Mouse (Mus musculus): ENCODE measurements around the gene Slc38a3. TPM values are rescaled to one million over a fixed set of nuclear protein-coding genes. Genes with fewer than 3 reads are reported as not detected.

Gene Slc38a3
- polyA plus RNA-seq, 1 experiment, result not detected

DNA sequence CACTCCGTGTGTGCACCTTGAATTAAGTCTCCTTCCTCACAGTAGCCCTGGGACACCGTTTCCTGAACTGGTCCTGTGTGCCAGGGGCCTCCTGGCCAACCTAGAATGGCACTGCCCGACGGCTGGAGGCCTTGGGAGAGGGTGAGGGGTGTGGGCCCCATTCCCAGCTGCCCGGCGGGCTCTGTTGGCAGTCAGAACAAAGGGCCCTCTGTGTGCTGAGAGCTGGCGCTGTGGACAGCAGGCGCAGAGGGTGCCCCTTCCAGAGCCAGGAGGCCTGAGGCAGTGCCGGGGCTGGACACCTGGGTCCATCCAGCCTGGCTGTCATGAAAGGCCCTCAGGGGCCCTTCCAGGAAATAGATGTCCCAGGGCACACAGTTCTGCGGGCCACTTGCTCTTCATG is 9.8 kb downstream of the Slc38a3 start:
- no peak for TF ChIP-seq GATA1 (IDR thresholded peaks at IDR 0.05; ENCODE audit: low read length)

- TF ChIP-seq GATA1 (IDR thresholded peaks at IDR 0.05; ENCODE audit: low read length), result no peak
Observed at GRCm38 (mm10) chr9:107658096-107658495, 11.2 kb downstream of the Slc38a3 start.

DNA sequence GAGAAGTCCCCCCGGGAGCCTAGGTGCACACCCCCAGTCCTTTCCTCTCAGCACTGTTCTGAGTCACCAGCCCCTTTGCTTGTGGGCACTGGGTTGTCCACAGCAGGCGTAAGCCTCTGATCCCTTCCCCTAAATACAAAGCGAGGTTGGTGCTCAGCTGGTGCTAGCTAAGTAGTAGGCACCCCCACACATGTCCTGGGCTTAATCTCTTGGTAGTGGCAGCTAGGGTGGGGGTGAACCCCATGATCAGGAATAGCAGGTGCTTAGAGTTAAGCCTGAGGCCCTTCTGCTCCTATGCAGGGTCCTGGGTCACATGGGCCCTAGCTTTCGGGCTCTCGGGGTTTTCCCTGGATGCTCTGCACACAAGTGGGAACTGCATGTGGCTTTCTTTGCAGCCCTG is 12.2 kb downstream of the Slc38a3 start:
- TF ChIP-seq GATA1 (IDR thresholded peaks at IDR 0.05; ENCODE audit: low read length), result no peak

- TF ChIP-seq GATA1 (IDR thresholded peaks at IDR 0.05; ENCODE audit: low read length), result no peak
Observed at GRCm38 (mm10) chr9:107654585-107654984, 14.7 kb downstream of the Slc38a3 start.

- no peak for TF ChIP-seq GATA1 (IDR thresholded peaks at IDR 0.05; ENCODE audit: low read length)
Observed at GRCm38 (mm10) chr9:107653474-107653873, 15.9 kb downstream of the Slc38a3 start.

GRCm38 (mm10) chr9:107650708-107651481 is 18.4 kb downstream of the Slc38a3 start:
- no peak for TF ChIP-seq GATA1 (IDR thresholded peaks at IDR 0.05; ENCODE audit: low read length)

DNA sequence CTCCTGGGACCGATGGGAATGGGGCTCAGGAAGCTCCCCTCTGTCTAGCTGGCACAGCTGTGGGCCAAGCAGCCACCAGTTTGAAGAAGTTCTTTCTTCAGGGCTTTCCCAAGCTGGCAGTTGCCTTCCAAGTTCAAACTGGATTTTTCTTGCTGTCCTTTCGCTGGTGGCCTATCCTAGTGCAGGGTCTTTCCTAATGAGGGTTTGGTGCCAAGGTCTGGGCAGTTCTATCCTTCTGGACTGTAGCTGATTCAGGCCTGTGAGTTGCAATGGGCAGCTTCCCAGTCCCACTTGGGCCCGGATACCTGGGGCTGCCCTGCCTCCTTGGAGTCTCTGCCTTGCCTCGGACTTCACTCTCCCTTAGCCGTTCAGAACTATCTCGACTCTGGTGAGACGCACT is 19.1 kb downstream of the Slc38a3 start:
- no peak for TF ChIP-seq GATA1 (IDR thresholded peaks at IDR 0.05; ENCODE audit: low read length)

DNA sequence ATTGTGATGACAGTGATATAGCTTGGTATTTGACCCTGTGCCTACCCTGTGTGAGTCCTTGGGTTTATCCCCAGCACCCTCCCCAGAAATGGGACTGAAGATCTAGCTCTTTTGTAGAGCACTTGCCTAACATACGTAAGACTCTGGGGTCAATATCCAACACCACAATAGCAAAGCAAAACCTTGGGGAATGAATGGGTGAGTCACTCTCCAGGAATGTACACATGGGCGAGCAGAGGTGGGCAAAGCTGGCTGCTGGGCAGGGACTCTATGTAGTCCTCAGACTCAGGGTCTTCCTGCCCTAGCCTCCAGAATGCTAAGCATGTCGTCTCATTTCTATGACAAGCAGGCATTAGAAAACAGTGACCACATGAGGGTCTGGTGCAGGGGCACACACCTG is 20.6 kb downstream of the Slc38a3 start:
- no peak for TF ChIP-seq GATA1 (IDR thresholded peaks at IDR 0.05; ENCODE audit: low read length)

- TF ChIP-seq GATA1 (IDR thresholded peaks at IDR 0.05; ENCODE audit: low read length), result no peak
Observed at GRCm38 (mm10) chr9:107646975-107647374, 22.4 kb downstream of the Slc38a3 start.

DNA sequence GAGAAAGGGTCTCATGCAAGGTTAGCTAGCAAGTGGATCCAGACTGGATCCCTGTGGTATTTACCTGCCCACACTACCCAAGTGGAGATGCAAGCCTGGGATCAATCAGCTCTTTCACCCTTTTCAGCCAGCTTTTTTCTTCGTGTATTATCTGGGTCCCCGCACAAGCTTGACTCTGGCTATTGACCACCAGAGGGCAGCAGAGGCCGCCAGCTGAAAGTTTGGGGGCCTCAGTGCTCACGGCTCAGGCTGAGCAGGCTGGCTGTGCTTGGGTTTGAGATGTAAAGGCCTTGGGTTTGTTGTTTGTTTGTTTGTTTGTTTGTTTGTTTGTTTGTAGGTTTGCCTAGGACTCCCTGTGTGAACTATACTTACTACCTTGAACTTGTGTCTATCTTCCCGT is 23.8 kb downstream of the Slc38a3 start:
- no peak for TF ChIP-seq GATA1 (IDR thresholded peaks at IDR 0.05; ENCODE audit: low read length)

DNA sequence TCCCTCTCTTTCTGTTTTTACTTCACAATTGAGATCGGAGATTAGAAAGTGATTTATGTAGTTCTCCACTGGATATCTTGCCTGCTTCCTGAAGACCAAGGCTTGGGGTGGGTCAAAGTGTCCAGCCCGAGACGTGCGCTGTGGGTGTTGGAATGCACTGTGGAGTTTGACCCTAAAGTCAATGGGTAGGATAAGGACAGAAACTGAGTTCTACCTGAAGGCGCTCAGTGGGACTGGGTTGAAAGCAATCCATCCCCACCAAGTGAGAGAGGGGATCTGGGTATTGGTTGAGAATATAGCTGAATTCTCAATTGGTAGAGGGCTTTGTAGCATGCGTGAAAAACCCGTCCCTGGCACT is 24.2 kb downstream of the Slc38a3 start:
- no peak for TF ChIP-seq GATA1 (IDR thresholded peaks at IDR 0.05; ENCODE audit: low read length)

GRCm38 (mm10) chr9:107644495-107645152 is 24.7 kb downstream of the Slc38a3 start:
- TF ChIP-seq GATA1 (IDR thresholded peaks at IDR 0.05; ENCODE audit: low read length), result no peak

GRCm38 (mm10) chr9:107643544-107644214 is 25.7 kb downstream of the Slc38a3 start:
- TF ChIP-seq GATA1 (IDR thresholded peaks at IDR 0.05; ENCODE audit: low read length), result no peak

DNA sequence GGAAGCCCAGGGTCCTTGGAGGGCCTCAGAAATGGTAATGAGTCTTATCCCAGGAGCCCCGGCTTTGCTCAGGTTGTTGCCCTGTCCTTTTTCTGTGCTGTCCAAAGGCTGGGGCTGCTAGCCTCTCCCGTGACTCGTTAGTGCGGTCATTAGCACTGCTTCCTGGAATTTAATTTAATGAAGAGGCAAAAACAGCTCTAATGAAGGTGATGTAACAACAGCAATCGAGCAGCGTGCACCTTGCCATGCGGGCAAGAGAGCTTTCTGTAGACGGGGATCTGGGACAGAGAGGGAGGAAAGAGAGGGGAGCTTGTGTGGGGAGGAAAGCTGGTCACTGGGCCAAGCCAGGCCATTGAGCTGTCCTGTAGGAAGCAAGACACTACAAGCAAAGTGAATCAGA is 27.7 kb downstream of the Slc38a3 start:
- TF ChIP-seq GATA1 (IDR thresholded peaks at IDR 0.05; ENCODE audit: low read length), result no peak

GRCm38 (mm10) chr9:107640257-107640772 is 29.0 kb downstream of the Slc38a3 start:
- TF ChIP-seq GATA1 (IDR thresholded peaks at IDR 0.05; ENCODE audit: low read length), result no peak

GRCm38 (mm10) chr9:107637070-107637469 is 32.3 kb downstream of the Slc38a3 start:
- no peak for TF ChIP-seq GATA1 (IDR thresholded peaks at IDR 0.05; ENCODE audit: low read length)

All from G1E-ER4 (cell line).